Mouse (Mus musculus) megakaryocyte, embryonic 14.5 days (primary cell): ENCODE results near the gene Hmga1.

Source experiments
- FLI1 ChIP-seq: IDR thresholded peaks from 2 replicates; pipeline ENCODE4 v1.6.1; 2012; ENCODE audit warnings: low read length, inconsistent platforms, mixed read lengths
- GATA1 ChIP-seq: IDR thresholded peaks from 3 replicates; pipeline ENCODE4 v1.6.1; 2012; ENCODE audit warnings: mixed read lengths, low read length, inconsistent platforms, borderline replicate concordance

DNA sequence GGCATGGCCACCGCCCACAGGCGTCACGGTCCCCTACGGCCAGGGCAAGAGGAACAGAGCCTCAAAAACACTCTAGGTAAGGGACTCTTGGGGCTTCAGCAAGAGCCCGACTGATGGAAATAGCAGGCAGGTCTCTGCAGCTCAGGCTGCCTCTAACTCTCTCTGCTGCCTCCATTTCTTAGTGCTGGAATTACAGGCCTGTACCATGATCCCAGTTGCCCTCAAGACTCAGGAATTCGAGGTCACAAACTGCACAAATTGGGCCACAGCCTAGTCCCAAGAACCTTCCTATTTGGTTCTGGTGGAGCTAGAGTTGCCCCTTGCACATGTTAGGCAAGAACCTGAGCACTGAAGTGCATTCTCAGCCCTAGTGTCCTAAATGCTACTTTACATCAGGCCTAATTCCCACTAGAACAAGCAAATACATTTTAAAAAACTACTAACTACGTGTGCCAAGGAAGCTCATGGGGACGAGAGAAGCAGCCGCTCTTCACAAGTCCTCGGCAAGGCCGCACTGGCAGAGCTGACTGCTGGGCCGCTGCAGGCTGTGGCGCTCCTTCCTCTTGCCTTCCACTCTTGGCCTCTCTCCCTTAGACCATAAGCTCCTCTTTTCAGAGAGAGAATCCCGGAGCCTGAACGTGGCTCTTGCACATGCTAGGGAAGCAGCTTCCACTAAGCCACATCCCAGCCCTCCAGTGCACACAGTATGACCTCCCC is 39.5 kb downstream of the Hmga1 start:
- TF ChIP-seq GATA1 (no peak), FLI1 (no peak)
